Mouse (Mus musculus) ovary, adult 18-20 months (tissue): Measurements from ENCODE around the gene Sac3d1.
A peak's percentile ranks its signal among the peaks of the same experiment; 100 is the strongest.

Experiments
- DNase-seq: peaks from one replicate; pipeline ENCODE4 v3.0.0; 2022; ENCODE audit warnings: low spot score, mixed read lengths

Sac3d1 gene

DNA sequence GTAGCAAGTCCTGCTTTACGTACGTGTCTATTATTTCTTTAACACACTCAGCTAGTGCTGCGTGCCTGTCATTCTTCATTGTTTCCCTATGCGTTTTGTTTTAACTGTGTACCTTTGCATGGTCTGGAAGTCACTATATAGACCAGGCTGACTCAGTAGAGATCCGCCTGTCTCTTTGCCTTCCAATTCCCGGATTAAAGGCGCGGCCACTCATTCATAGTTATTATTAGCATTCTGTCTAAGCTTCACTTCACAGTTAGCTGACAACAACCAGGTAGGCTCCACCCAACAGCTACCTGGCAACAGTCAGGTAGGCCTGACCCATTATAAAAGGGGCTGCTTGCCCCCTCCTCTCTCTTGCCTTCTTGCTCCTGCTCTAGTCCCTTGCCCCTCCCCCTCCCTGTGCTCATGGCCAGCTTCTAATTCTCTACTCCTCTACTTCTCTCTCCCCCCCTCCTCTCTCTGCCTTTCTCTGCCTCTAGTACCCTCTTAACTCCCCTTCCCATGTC, 281 bp upstream of the Sac3d1 start:
- no peak for DNase-seq

DNA sequence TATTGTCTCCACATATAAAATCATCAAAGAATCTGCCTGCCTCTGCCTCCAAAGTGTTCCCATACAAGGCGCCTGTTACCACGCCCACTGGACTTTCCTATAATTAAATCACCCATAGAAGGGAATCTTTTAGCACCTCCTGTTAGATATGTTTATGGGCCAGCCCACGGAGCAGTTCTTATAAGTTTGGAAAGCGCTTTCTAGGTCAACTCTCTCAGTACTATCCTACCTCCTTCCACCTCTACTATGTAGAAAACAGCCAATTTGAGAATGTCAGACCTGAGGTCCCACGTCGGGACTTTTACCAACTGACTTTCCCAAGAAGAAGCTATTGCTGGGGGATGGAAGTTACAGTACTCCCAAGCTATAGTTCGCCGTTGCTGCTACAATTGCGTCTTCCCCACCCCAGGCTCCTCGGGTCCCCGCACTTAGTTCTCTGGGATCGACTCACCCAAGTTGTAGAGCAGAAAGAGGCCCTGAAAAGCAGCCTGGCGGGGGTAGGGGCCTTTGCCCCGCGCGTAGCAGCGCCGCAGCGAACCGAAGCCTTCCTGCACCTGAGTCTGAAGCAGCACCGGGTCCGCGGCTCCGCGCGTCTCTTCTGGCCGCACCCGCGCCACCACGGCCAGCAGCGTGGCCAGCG, 984 bp downstream of the Sac3d1 start:
- no peak for DNase-seq

DNA sequence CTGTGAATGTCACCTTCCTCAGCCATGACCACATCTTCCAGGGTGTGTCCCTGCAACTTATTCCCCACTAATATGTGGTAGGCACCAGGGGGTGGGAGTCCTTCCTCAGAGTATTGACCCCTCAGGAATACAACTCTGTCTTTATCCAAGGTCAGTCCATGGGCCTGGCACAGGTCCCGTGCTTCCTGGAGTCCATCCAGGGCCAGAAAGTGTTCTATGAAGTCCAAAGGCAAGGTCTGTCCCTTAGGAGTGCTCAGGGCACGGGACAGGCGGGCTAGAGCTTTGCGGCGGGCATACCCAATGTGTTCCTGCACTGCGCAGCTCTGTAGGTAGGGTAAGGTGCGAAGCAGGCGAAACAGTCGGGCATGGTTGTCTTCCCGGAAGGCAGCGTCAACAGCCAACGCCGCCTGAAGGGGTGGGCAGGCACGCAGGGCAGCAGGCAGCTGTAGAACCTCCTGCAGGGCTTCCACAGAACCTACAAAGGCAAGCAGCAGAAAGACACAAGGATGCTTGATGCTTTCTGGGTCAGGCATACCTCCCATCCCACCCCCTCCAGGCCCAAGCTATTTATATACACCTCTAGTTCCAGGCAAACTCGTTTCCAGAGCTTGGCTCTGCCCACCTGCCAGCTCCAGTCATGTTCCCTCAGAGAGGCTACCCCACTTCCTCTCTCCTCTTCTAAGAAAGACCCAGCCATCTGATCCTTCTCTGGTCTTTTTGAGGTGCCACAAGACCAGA, 2.2 kb downstream of the Sac3d1 start:
- no peak for DNase-seq

DNA sequence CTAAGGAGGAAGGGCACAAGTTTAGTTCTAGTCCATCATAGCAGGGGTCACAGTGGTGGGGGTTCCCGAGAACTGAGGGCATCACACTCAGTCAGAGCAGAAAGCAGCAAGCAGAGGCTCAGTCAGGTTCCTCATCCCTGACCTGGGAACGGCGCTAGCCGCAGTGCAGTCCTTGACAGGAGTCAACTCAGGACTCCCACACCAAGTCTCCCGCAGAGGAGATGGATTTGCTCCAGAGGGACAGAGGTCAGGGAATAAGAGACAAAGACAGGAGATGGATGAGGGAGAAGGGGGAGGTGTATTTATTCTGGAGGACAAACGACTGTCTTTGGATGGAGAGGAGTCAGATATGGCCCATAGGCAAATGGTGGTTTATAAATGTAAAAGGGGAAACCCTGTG, 5.3 kb downstream of the Sac3d1 start:
- no peak for DNase-seq

DNA sequence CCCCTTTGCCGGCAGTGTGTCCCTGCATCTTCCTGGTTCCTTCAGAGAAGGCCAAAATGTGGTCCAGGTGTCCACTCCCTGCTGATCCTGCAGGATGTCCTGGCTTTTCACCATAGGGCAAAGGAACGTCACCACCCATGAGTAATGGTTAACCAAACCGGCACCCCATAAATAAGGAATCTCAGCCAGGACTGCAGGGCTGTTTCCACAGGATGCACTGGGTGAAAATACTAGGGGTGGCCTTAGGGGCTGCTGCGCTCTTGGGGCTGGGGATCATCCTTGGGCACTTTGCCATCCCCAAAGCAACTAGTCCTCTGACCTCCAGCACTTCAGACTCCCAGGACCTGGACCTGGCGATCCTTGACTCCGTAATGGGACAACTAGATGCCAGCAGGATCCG, 12.9 kb downstream of the Sac3d1 start, which contains the start of gene Naaladl1:
Gene Naaladl1, plus strand, starts transcription at position 197 of the 400 bp plus-strand sequence.
- no peak for DNase-seq

DNA sequence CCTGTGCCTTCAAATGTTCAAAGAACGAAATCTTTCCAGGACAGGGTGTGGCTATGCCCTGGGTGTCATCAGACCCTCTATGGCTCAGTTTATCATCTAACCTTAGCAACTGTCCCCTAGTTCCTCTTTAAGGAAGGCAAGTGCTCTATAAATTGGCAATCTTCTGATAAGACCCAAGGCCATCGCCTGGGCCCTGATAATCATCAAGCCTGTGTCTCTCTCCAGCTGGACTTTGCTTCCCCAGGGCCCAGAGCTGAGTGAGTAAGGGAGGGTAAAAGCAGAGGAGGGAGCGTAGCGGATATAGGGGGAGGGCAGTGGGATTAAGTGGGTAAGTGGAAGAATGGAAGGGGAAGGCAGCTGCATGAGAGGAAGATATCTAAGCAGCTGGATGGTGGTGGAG, 14.0 kb downstream of the Sac3d1 start:
- no peak for DNase-seq

DNA sequence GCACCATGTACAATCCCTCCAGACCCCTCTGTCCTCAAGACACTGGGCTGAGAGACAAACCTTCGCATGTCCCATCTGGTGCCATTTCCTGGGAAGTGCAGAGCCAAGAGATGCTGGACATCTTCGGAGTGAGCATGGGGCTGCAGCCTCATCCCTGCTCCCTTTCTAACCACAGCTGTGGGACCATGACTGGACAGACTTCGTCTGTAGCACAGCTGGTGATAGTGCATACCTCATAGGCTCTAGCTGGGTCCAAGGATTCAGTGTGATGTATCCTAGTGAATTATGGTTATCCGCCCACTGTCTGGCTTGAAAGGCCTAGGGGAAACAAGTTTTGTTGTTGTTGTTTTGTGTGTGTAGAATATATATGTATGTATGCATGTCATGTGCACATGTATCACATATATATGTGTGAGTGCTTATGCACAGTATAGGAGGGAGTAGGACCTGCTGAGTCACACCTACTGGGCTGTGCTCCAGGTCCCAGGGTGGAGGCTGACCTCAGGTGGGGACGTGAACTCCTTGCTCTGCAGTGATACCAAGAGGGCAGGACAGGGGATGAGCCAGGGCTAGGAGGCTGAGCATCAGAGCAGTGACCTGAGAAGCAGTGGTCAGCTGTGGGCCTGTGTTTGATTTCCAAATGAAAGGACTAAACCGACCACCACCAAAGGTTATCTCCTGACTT, 16.1 kb downstream of the Sac3d1 start:
- no peak for DNase-seq

DNA sequence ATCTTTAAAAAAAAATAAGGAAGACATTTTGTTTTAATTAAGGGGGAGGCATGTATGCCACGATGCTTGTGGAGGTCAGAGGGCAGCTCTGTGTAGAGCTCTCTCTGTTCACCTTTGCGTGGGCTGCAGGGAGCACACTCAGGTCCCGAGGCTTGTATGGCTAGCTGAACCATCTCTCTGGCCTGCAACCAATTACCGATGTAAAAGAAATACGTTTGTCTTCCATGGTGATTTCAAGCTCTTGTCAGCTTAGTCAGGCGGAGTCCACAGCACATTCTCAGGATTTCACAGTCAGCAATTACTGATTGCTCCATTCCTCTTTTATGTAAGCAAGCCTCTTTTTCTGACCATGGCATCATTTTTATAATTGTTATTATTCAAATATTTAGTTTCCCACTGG, 17.3 kb downstream of the Sac3d1 start:
- no peak for DNase-seq

DNA sequence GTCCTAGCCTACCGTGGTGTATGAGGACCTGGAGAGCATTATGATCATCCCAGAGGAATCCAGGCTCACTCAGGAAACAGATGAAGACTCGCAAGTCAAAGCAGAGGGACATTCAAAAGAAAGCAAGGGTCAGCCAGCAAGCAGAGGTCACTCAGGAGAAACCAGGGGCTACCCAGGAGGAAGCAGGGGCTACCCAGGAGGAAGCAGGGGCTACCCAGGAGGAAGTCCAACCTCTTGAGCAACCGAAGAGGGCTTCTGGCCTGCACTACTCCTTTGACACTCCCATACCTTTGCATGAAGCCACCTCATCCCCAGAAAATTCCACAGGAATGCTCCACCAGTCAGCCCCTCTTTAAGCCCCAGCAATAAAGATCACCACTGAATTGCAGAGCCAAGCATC, 20.6 kb downstream of the Sac3d1 start:
- no peak for DNase-seq

DNA sequence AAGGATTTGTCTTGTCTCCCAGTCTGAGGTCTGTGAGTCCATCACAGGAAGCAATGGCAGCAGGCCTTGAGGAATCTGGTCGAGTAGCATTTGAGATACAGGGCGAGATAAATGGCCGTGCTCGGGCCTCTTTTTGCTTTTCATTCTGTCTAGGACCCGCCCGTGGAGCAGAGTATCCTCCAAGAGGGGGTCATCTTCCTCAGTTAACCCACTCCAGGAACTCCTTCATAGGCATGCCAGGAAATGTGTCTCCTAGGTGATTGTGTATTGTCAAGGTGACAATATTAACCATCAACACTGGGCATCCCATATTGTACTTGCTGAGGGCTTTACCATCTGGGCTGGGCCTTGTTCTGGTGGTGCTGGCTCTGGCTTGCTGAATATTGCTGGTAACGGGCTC, 24.3 kb downstream of the Sac3d1 start, which contains the start of gene AC131692.1:
Gene AC131692.1, plus strand, starts transcription at position 301 of the 400 bp plus-strand sequence.
- DNase-seq, result no peak

DNA sequence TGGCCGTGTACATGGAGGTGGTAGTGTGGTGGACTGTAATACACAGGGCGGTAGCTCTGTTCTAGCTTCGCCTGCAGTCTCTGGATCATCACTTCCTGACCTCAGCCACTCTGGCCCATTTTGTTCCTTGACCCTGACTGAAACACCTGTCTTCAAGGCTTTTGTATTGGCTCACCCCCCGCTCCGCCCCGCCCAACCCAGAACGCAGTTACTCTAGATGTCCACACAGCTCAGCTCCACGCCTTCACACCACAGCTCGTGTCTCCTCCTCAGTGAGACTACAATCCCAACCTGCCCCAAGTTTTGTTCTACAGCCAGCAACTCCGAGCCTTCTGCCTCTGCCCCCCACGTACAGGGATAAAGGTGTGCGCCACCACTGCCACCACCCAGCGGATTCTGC, 29.6 kb downstream of the Sac3d1 start:
- DNase-seq, result no peak

DNA sequence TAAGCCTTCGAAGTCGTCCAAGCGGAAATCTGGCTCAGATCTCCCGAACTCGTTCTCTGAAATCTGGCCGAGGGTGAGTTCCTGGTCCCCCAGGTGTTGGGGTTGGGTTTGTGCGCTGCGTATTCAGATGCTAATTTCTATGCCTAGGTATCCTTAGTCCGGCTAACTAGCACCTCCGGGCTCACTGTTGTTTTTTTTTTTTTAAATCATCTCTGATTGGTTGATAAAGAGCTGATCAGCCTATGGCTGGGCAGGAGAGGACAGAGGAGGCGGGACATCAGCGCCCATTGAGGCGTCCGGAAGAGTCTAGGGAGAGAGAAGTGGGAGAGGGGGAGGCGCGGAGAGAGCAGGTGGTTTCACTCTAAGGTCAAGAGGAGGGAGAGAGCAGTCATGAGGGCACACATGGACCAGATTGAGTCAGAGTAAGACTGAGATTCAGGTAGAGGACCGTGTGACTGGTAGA, 33.0 kb downstream of the Sac3d1 start:
- DNase-seq, result no peak

DNA sequence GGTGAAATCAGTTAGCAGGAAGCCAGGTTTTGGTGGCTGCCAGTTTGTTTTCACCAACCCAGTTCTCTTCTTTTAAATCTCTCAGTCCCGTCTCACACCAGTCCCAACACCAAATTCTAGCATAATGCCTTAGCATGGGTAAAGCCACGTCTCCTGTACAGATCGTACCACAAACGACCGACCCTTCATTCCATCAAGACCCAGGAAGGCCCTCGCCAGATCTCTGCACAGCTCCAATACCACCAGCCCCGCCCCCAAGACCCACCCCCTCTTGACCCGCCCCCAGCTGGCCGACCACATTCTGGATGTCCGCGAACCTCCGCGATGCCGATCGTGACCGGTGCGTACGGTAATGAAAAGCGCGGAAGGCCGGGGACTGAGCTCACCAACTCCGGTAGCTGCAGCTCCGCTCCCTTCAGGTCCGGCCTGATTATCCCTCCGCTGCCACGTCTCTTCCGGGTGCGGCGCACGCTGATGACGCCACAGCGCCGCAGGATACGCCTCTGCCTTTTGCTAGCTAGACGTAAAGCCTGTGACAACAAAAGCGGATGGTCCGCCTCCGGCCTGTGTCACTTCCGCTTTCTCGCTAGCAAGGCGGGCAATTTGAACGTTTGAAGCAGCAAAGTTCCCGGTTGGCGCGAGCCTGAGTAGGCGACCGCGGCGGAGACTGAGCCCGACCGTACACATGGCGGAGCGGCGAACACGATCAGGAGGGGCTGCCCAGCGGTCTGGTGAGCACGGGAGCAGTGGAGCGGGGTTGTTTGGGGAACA, 33.8 kb downstream of the Sac3d1 start, which contains the start of the genes Zfpl1 and Cdca5:
Gene Zfpl1, minus strand, starts transcription at position 479 of the 771 bp plus-strand sequence.
Gene Cdca5, plus strand, starts transcription at position 506 of the 771 bp plus-strand sequence.
- DNase-seq, result peak; percentile 93

DNA sequence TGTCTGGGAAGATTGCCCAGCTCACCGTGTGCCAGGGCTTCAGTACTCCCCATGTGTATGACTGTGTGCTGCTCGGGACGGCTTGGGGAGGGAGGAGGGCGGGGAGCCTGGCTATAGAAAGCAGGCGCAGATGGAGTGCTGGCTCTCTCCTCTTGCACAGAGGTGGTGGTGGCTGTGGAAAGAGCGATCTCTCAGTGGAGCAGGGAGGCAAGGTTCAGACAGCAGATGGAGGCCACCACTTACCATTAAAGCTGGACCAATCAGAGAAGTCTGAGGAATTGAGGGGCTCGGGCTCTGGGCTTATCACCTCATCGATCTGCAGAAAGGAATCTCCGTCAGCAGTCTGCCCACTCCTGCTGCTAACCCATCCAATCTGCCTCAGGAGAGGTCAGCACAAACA, 36.3 kb downstream of the Sac3d1 start, which contains the start of gene Gm28374:
Gene Gm28374, minus strand, starts transcription at position 101 of the 400 bp plus-strand sequence.
- no peak for DNase-seq

DNA sequence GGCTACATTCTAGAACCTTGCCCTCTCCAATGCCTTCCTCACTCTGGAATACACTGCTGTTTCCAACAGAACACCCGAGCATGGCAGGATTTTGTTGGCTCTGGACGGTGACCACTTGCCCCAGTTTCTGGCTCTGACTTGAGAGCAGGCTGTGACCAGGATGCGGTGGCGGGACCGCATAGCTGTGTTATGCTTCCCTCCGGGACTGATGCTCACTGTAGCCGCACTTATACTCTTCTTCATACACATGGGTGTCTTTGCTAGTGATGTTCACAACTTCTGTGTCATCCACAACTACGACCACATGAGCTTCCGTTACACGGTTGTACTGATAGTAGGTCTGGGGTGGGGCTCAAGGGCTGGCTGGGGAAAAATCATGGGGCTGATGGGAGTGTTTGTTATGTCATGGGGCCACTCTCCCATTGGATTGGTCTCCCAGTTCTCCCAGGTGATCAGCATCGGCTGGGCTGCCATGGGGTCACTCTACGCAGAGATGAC, 38.4 kb downstream of the Sac3d1 start, which contains the start of gene Tmem262:
Gene Tmem262, plus strand, starts transcription at position 51 of the 498 bp plus-strand sequence.
- no peak for DNase-seq

DNA sequence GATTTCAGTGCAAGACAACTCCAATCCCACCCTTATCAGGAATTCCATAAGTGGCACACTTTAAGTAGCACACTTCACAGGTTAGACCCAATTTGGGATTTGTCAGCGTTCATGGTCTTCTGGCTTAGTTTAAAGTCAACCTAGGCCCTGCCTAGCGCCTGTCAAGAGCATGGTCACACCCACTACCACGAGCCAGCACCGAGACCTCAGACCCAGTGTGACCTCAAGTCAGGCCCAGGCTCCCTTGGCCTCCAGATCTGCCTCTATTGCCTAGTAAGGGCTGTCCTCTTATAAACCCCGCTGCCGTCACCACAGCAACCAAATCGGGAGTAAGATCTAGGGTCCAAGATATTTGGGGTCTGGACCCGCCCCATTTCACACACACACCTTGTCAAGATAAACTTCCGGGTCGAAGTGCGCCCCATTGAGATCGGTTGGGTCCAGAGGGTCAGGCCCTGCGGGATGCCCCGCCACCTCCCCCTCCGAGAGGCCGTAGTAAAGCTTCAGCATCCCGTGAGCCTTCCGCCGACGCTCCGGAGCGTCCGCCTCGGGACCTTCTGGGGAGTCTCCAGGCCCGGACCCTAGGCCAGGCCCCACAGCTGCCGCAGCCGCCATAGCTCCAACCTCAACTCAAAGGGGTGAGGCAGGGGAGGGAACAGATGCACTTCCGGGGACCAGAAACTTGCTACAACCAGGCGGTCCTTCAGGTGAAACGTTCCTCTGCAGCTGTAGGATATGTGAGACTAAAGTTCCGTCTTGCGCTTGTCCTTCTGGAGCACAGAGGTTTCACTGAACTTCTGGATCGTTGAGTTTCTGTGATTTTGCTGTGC, 41.7 kb downstream of the Sac3d1 start, which contains the start of gene Vps51:
Gene Vps51, minus strand, starts transcription at position 668 of the 830 bp plus-strand sequence.
- peak; percentile 75 for DNase-seq

DNA sequence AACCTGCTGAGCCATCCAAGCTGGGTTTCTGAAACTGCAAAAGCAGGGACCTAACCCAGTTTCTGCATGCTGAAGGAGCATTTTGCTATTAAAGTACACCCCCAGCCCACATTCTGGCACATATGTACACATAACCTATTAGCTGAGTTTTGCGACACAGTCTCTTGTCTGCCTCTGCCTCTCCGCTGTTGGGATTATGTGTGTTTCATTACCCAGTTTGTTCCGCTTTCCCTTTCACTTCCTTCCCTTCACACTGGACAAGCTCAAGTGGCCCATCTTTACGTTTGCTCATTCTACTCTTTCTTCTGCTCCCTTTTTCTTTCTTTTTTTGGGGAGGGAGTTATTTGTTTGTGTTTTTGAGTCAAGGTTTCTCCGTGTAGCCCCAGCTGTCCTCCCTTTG, 44.6 kb downstream of the Sac3d1 start:
- DNase-seq, result no peak

DNA sequence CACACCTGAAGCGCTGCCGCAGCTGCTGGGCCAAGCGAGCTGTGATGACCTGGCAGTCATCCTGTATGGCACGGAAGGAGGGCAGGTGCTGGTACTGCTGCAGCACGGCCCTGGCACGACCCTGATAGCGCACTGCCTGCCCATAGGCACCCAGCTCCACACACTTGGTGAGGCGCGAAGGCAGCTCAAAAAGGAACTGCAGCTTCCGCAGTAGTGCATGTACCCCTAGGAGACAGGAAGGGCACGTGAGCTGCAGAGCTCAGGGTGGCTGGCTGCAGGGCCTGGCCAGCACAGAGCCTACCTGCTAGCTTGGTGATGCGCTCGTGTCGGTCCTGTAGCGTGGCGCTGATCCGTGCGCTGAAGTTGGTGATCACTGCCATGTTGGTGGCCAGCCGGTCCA, 47.2 kb downstream of the Sac3d1 start:
- no peak for DNase-seq

DNA sequence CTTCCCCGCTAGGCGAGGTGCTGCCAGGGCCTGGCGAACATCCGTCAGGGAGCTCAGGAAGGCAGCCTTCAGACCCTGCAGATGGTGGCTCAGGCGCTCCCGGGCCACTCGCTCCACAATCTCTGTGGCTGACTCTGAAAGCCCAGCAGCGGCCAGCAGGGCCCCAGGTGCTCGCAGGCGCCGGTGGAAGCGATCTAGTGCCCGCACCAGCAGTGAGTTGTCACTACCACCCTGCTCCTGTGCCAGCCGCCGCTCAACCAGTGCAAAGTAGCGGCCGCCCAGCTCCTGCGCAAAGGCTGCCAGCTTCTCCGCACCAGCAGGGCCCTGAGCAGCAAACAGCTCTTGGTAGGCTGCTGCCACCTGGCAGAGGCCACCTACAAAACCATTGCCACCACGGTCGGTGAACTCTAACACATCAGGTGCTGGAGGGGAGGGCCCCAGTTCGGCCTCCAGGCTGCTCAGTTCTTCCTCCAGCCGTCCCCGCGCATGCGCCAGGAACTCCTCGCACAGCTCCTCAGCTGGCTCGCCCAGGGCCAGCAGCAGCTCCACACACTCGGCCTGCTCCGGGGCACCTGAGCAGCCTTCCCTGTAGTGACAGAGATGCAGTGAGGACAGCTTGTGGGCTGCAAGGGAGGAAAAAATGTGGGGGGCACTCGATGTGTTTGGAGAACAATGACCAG, 47.7 kb downstream of the Sac3d1 start:
- DNase-seq, result no peak

DNA sequence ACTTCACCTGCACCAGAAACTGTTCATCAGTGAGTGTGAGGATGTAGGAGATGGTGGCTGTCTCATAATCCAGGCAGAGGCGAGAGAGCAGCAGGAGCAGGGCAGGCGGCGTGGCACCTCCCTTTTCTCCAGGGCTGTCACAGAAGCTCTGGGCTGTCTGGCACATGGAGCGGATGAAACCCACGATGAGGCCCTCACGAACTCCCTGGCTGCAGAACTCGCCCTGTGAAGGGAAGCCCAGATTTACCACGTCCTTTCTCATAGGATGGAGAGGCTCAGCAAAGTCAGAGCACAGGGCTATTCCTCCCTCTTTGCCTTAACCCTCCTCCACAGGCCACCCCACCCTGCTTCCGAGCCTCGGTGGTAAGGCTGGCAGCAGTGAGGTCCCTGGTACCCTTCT, 48.6 kb downstream of the Sac3d1 start:
- no peak for DNase-seq
